Mouse (Mus musculus): ENCODE measurements around the gene Magix. TPM values are rescaled to one million over a fixed set of nuclear protein-coding genes. Genes with fewer than 3 reads are reported as not detected.

Gene Magix
- total and polyA plus RNA-seq, 2 experiments from 2014 or later: 1.1 to 1.8 TPM

- H3K36me3 ChIP-seq (replicated peaks; ENCODE audit: control insufficient read depth, insufficient read depth, low read length): peaks cover 26% of the 10 kb centered on the region; the same call in 1 of the 2 replicates
- peak overlapping the region; percentile 70 for H3K27ac ChIP-seq (ENCODE audit: low read depth)
- H3K4me2 ChIP-seq (ENCODE audit: low read depth, low read length): no peak overlapping the region
- peaks cover 11% of the 10 kb centered on the region for H3K4me1 ChIP-seq (ENCODE audit: control insufficient read depth, insufficient read depth)
- ATAC-seq (ENCODE audit: insufficient read depth, low read depth) (no peak), DNase-seq (ENCODE audit: low spot score) (no peak)
- H3K4me3 ChIP-seq (ENCODE audit: low read depth, low read length): no peak overlapping the region
- TF ChIP-seq EP300 (IDR thresholded peaks at IDR 0.05; ENCODE audit: low read depth): no peak
- no peak for TF ChIP-seq CTCF (IDR thresholded peaks at IDR 0.05; ENCODE audit: low read depth)
- WGBS: 61% methylated on average over 3 of the region's 3 CpGs
- H3K9ac ChIP-seq (replicated peaks; ENCODE audit: low read depth, low read length): no peak overlapping the region
- H3K9me3 ChIP-seq (replicated peaks; ENCODE audit: control insufficient read depth, low read length): no peaks in the 10 kb centered on the region
- no peaks in the 10 kb centered on the region for H3K27me3 ChIP-seq (ENCODE audit: control insufficient read depth, insufficient read depth, low read length)
Observed at GRCm38 (mm10) chrX:7662936-7663335, 18.1 kb downstream of the Magix start.

- ATAC-seq (ENCODE audit: insufficient read depth, low read depth) (no peak), DNase-seq (ENCODE audit: low spot score) (no peak)
- peak overlapping the region; percentile 55 for H3K27ac ChIP-seq (ENCODE audit: low read depth)
Observed at GRCm38 (mm10) chrX:7661086-7661485, 20.0 kb downstream of the Magix start.

GRCm38 (mm10) chrX:7658785-7659589 is 22.1 kb downstream of the Magix start:
- WGBS: 54% methylated on average over 11 of the region's 11 CpGs
- no peak overlapping the region for H3K9ac ChIP-seq (replicated peaks; ENCODE audit: low read depth, low read length)

More at GRCm38 (mm10) chrX:7661086-7661485, 20.0 kb downstream of the Magix start:
- Histone ChIP-seq H3K9ac (replicated peaks; ENCODE audit: low read depth, low read length) (no peak overlapping the region), H3K4me1 (ENCODE audit: control insufficient read depth, insufficient read depth) (peaks cover 11% of the 10 kb centered on the region), H3K9me3 (replicated peaks; ENCODE audit: control insufficient read depth, low read length) (no peaks in the 10 kb centered on the region), H3K4me3 (ENCODE audit: low read depth, low read length) (no peak overlapping the region), H3K27me3 (ENCODE audit: control insufficient read depth, insufficient read depth, low read length) (no peaks in the 10 kb centered on the region), H3K4me2 (ENCODE audit: low read depth, low read length) (no peak overlapping the region), H3K36me3 (replicated peaks; ENCODE audit: control insufficient read depth, insufficient read depth, low read length) (peaks cover 13% of the 10 kb centered on the region; the same call in 1 of the 2 replicates)
- WGBS: 35% methylated on average over 4 of the region's 4 CpGs
- no peak for TF ChIP-seq CTCF (IDR thresholded peaks at IDR 0.05; ENCODE audit: low read depth)
- TF ChIP-seq EP300 (IDR thresholded peaks at IDR 0.05; ENCODE audit: low read depth): no peak

GRCm38 (mm10) chrX:7658031-7658784 is 22.8 kb downstream of the Magix start:
- peak overlapping the region; percentile 71 for H3K4me2 ChIP-seq (ENCODE audit: low read depth, low read length)
- WGBS: 17% methylated on average over 12 of the region's 15 CpGs
- no peak for TF ChIP-seq EP300 (IDR thresholded peaks at IDR 0.05; ENCODE audit: low read depth)
- TF ChIP-seq CTCF (IDR thresholded peaks at IDR 0.05; ENCODE audit: low read depth): no peak
- H3K9ac ChIP-seq (replicated peaks; ENCODE audit: low read depth, low read length): peak overlapping the region; percentile 12
- ATAC-seq (ENCODE audit: insufficient read depth, low read depth) (peak; percentile 42), DNase-seq (ENCODE audit: low spot score) (no peak)
- H3K36me3 ChIP-seq (replicated peaks; ENCODE audit: control insufficient read depth, insufficient read depth, low read length): no peaks in the 10 kb centered on the region
- no peaks in the 10 kb centered on the region for H3K27me3 ChIP-seq (ENCODE audit: control insufficient read depth, insufficient read depth, low read length)
- H3K4me1 ChIP-seq (ENCODE audit: control insufficient read depth, insufficient read depth): peaks cover 11% of the 10 kb centered on the region
- peak overlapping the region; percentile 62 for H3K4me3 ChIP-seq (ENCODE audit: low read depth, low read length)
- no peaks in the 10 kb centered on the region for H3K9me3 ChIP-seq (replicated peaks; ENCODE audit: control insufficient read depth, low read length)
- peak overlapping the region; percentile 84 for H3K27ac ChIP-seq (ENCODE audit: low read depth)

More at GRCm38 (mm10) chrX:7658785-7659589, 22.1 kb downstream of the Magix start:
- DNase-seq (ENCODE audit: low spot score) (no peak), ATAC-seq (ENCODE audit: insufficient read depth, low read depth) (peak; percentile 36; the same call in 1 of the 2 replicates)
- TF ChIP-seq EP300 (IDR thresholded peaks at IDR 0.05; ENCODE audit: low read depth): no peak
- TF ChIP-seq CTCF (IDR thresholded peaks at IDR 0.05; ENCODE audit: low read depth): no peak
- Histone ChIP-seq H3K4me2 (ENCODE audit: low read depth, low read length) (peak overlapping the region; percentile 71), H3K4me1 (ENCODE audit: control insufficient read depth, insufficient read depth) (peaks cover 11% of the 10 kb centered on the region), H3K27ac (ENCODE audit: low read depth) (peak overlapping the region; percentile 84), H3K4me3 (ENCODE audit: low read depth, low read length) (peak overlapping the region; percentile 62; the same call in 1 of the 2 replicates), H3K9me3 (replicated peaks; ENCODE audit: control insufficient read depth, low read length) (no peaks in the 10 kb centered on the region), H3K27me3 (ENCODE audit: control insufficient read depth, insufficient read depth, low read length) (no peaks in the 10 kb centered on the region), H3K36me3 (replicated peaks; ENCODE audit: control insufficient read depth, insufficient read depth, low read length) (0 out of 2 replicates have a peak, but pooled peaks cover 7% of the 10 kb centered on the region)

GRCm38 (mm10) chrX:7657221-7657639 is 23.8 kb downstream of the Magix start, which contains the start of gene Prickle3:
TSS of gene Prickle3 (plus strand) at chrX:7657260.
- DNase-seq (ENCODE audit: low spot score) (peak; percentile 62), ATAC-seq (ENCODE audit: insufficient read depth, low read depth) (peak; percentile 84)
- no peaks in the 10 kb centered on the region for H3K9me3 ChIP-seq (replicated peaks; ENCODE audit: control insufficient read depth, low read length)
- H3K4me1 ChIP-seq (ENCODE audit: control insufficient read depth, insufficient read depth): peaks cover 11% of the 10 kb centered on the region
- peak within 1 kb of the TSS; percentile 71 for H3K4me2 ChIP-seq (ENCODE audit: low read depth, low read length)
- no peaks in the 10 kb centered on the region for H3K27me3 ChIP-seq (ENCODE audit: control insufficient read depth, insufficient read depth, low read length)
- TF ChIP-seq EP300 (IDR thresholded peaks at IDR 0.05; ENCODE audit: low read depth): no peak
- peak within 1 kb of the TSS; percentile 63 for H3K9ac ChIP-seq (replicated peaks; ENCODE audit: low read depth, low read length)
- peak within 1 kb of the TSS; percentile 62 for H3K4me3 ChIP-seq (ENCODE audit: low read depth, low read length)
- H3K36me3 ChIP-seq (replicated peaks; ENCODE audit: control insufficient read depth, insufficient read depth, low read length): no peaks in the 10 kb centered on the region
- peak within 1 kb of the TSS; percentile 84 for H3K27ac ChIP-seq (ENCODE audit: low read depth)
- 15% methylated on average over 26 of the region's 26 CpGs for WGBS
